Mouse (Mus musculus): Measurements from ENCODE around the gene Notch1. TPM values are rescaled to one million over a fixed set of nuclear protein-coding genes. Genes with fewer than 3 reads are reported as not detected.
A peak's percentile ranks its signal among the peaks of the same experiment; 100 is the strongest.

Gene Notch1
- total RNA-seq, 2 experiments from 2014 or later = 22.3 to 37.6 TPM

GRCm38 (mm10) chr2:26417066-26417465 is 99.4 kb downstream of the Notch1 start:
- ATAC-seq (ENCODE audit: poor library complexity, severe bottlenecking) = no peak

GRCm38 (mm10) chr2:26410931-26411411 is 105.5 kb downstream of the Notch1 start:
- no peak for ATAC-seq (ENCODE audit: poor library complexity, severe bottlenecking)

GRCm38 (mm10) chr2:26410091-26410490 is 106.4 kb downstream of the Notch1 start:
- no peak for ATAC-seq (ENCODE audit: poor library complexity, severe bottlenecking)

GRCm38 (mm10) chr2:26409362-26409761 is 107.1 kb downstream of the Notch1 start:
- no peak for ATAC-seq (ENCODE audit: poor library complexity, severe bottlenecking)

GRCm38 (mm10) chr2:26408515-26409356 is 107.7 kb downstream of the Notch1 start, which contains the start of gene Inpp5e:
Gene Inpp5e (minus strand): TSS chr2:26409203.
- ATAC-seq (ENCODE audit: poor library complexity, severe bottlenecking) = peak; percentile 99

Other genes with a start within 250 kb of the Notch1 start
- gene Ccdc187, start 222.1 kb downstream of the Notch1 start, total RNA-seq (2015) = not detected in 2 replicates
- not detected in 2 replicates for gene Ccdc187, start 222.1 kb downstream of the Notch1 start, total RNA-seq (2017)
- gene Gpsm1, start 201.1 kb downstream of the Notch1 start, total RNA-seq (2015) = 1.9 and 2.4 TPM in 2 replicates
- 2.2 and 4.0 TPM in 2 replicates for gene Gpsm1, start 201.1 kb downstream of the Notch1 start, total RNA-seq (2017)
- 4.4 and 5.8 TPM in 2 replicates for gene Dnlz, start 164.6 kb downstream of the Notch1 start, total RNA-seq (2015)
- gene Dnlz, start 164.6 kb downstream of the Notch1 start, total RNA-seq (2017) = 5.1 TPM in 2 replicates
- 42.6 and 45.3 TPM in 2 replicates for gene Card9, start 155.7 kb downstream of the Notch1 start, total RNA-seq (2015)
- 141 and 169 TPM in 2 replicates for gene Card9, start 155.7 kb downstream of the Notch1 start, total RNA-seq (2017)
- 6.1 and 10.7 TPM in 2 replicates for gene Snapc4, start 136.0 kb downstream of the Notch1 start, total RNA-seq (2015)
- 12.2 and 13.3 TPM in 2 replicates for gene Snapc4, start 136.0 kb downstream of the Notch1 start, total RNA-seq (2017)
- 62.2 and 76.5 TPM in 2 replicates for gene Entr1, start 127.3 kb downstream of the Notch1 start, total RNA-seq (2015)
- 60.4 and 63.4 TPM in 2 replicates for gene Entr1, start 127.3 kb downstream of the Notch1 start, total RNA-seq (2017)
- 26.4 and 27.1 TPM in 2 replicates for gene Pmpca, start 127.3 kb downstream of the Notch1 start, total RNA-seq (2015)
- gene Pmpca, start 127.3 kb downstream of the Notch1 start, total RNA-seq (2017) = 35.0 and 38.5 TPM in 2 replicates
- gene Inpp5e, start 107.5 kb downstream of the Notch1 start, total RNA-seq (2015) = 13.2 and 17.0 TPM in 2 replicates
- 7.8 and 10.4 TPM in 2 replicates for gene Inpp5e, start 107.5 kb downstream of the Notch1 start, total RNA-seq (2017)
- 41.6 and 43.9 TPM in 2 replicates for gene Sec16a, start 71.4 kb downstream of the Notch1 start, total RNA-seq (2015)
- gene Sec16a, start 71.4 kb downstream of the Notch1 start, total RNA-seq (2017) = 31.1 and 34.6 TPM in 2 replicates
- gene Egfl7, start 63.4 kb upstream of the Notch1 start, total RNA-seq (2015) = 1.6 and 3.1 TPM in 2 replicates
- 3.7 and 3.9 TPM in 2 replicates for gene Egfl7, start 63.4 kb upstream of the Notch1 start, total RNA-seq (2017)
- gene Gm20532, start 70.0 kb upstream of the Notch1 start, total RNA-seq (2015) = 0.36 TPM in 1 of 2 replicates, not detected in the other
- not detected in 2 replicates for gene Gm20532, start 70.0 kb upstream of the Notch1 start, total RNA-seq (2017)
- 37.0 and 41.9 TPM in 2 replicates for gene Agpat2, start 87.8 kb upstream of the Notch1 start, total RNA-seq (2015)
- 38.1 and 43.6 TPM in 2 replicates for gene Agpat2, start 87.8 kb upstream of the Notch1 start, total RNA-seq (2017)
- 0.33 TPM in 1 of 2 replicates, not detected in the other for gene Fam69b, start 111.8 kb upstream of the Notch1 start, total RNA-seq (2015)
- 0.11 and 0.33 TPM in 2 replicates for gene Fam69b, start 111.8 kb upstream of the Notch1 start, total RNA-seq (2017)
- 0.96 TPM in 1 of 2 replicates, not detected in the other for gene Lcn4, start 154.6 kb upstream of the Notch1 start, total RNA-seq (2015)
- gene Lcn4, start 154.6 kb upstream of the Notch1 start, total RNA-seq (2017) = not detected in 2 replicates

Measured in megakaryocyte, adult 5-6 weeks (primary cell).